Mouse (Mus musculus) neural tube, embryonic 13.5 days (tissue): Measurements from ENCODE around the gene Nfam1. TPM values are rescaled to one million over a fixed set of nuclear protein-coding genes. Genes with fewer than 3 reads are reported as not detected.

Source experiments
- ATAC-seq: fragments of 200-750 bp; cut with Nextera tagmentation; 2 replicates; pipeline ENCODE4 v1.8.0; 2017; ENCODE audit warnings: low read depth, mild to moderate bottlenecking, moderate TSS enrichment, moderate library complexity
- H3K27ac ChIP-seq: fragments of 300-500 bp; sonication (generic); replicated peaks from 2 replicates; pipeline ENCODE4 v1.5.1; 2015; ENCODE audit warnings: moderate library complexity, mild to moderate bottlenecking, inconsistent platforms
- H3K27me3 ChIP-seq: fragments of 300-500 bp; sonication (generic); 2 replicates; pipeline ENCODE4 v1.6.1; 2015; ENCODE audit warnings: mild to moderate bottlenecking, inconsistent platforms
- H3K36me3 ChIP-seq: fragments of 300-500 bp; sonication (generic); 2 replicates; pipeline ENCODE4 v1.6.1; 2015; ENCODE audit warnings: mild to moderate bottlenecking, inconsistent platforms
- H3K4me1 ChIP-seq: fragments of 300-500 bp; sonication (generic); replicated peaks from 2 replicates; pipeline ENCODE4 v1.6.1; 2015; ENCODE audit warnings: inconsistent platforms
- H3K4me2 ChIP-seq: fragments of 300-500 bp; sonication (generic); 2 replicates; pipeline ENCODE4 v1.6.1; 2015; ENCODE audit warnings: inconsistent platforms, mild to moderate bottlenecking, moderate library complexity
- H3K4me3 ChIP-seq: fragments of 300-500 bp; sonication (generic); 2 replicates; pipeline ENCODE4 v1.5.1; 2015; ENCODE audit warnings: mild to moderate bottlenecking, inconsistent platforms
- H3K9ac ChIP-seq: fragments of 300-500 bp; sonication (generic); 2 replicates; pipeline ENCODE4 v1.6.1; 2015; ENCODE audit warnings: moderate library complexity, mild to moderate bottlenecking, inconsistent platforms
- H3K9me3 ChIP-seq: fragments of 300-500 bp; sonication (generic); 2 replicates; pipeline ENCODE4 v1.6.1; 2016; ENCODE audit warnings: inconsistent platforms
- WGBS: fragments of 180-500 bp; shearing (Covaris S2); methylation state at CpG from one replicate; pipeline ENCODE4 v1.1.7; 2015; 5-methylcytosine and 5-hydroxymethylcytosine counted together
- polyA plus RNA-seq: library from polyadenylated mRNA; unstranded; fragments of >200 nt; fragmentation: Nextera tagmentation; extraction: Ambion mirVana; gene quantifications from 2 replicates; pipeline ENCODE4 v1.2.1, GENCODE M21; 2015

The Nfam1 gene
- polyA plus RNA-seq, 1 experiment from 2014 or later, result 2.6 TPM

GRCm38 (mm10) chr15:82987732-82988112, 45.4 kb downstream of the Nfam1 start, which contains the start of gene Tcf20:
Tcf20 (minus strand) TSS chr15:82987872.
- H3K4me3 ChIP-seq, result peak within 1 kb of the TSS; percentile 50
- peaks cover 67% of the 10 kb centered on the region for H3K27me3 ChIP-seq
- ATAC-seq, result peak; percentile 75
- no peaks in the 10 kb centered on the region for H3K36me3 ChIP-seq
- no peaks in the 10 kb centered on the region for H3K9me3 ChIP-seq
- H3K9ac ChIP-seq, result peak within 1 kb of the TSS; percentile 71
- WGBS, result under 1% methylated on average over 20 of the region's 20 CpGs
- H3K27ac ChIP-seq, result peak within 1 kb of the TSS; percentile 69
- H3K4me2 ChIP-seq, result peak within 1 kb of the TSS; percentile 84
- H3K4me1 ChIP-seq, result peaks cover 92% of the 10 kb centered on the region

- Histone ChIP-seq H3K27me3 (peaks cover 64% of the 10 kb centered on the region), H3K27ac (peak overlapping the region; percentile 69; the same call in 1 of the 2 replicates), H3K36me3 (no peaks in the 10 kb centered on the region), H3K4me3 (peak overlapping the region; percentile 50), H3K4me1 (peaks cover 92% of the 10 kb centered on the region), H3K9me3 (no peaks in the 10 kb centered on the region), H3K9ac (peak overlapping the region; percentile 71), H3K4me2 (peak overlapping the region; percentile 84)
- under 1% methylated on average over 38 of the region's 38 CpGs for WGBS
- ATAC-seq, result no peak
These were observed 45.9 kb downstream of the Nfam1 start for GRCm38 (mm10) chr15:82987014-82987731.

- 43% methylated on average over 7 of the region's 7 CpGs for WGBS
- no peaks in the 10 kb centered on the region for H3K36me3 ChIP-seq
- H3K27me3 ChIP-seq, result peaks cover 65% of the 10 kb centered on the region
- H3K4me2 ChIP-seq, result peak overlapping the region; percentile 84
- H3K27ac ChIP-seq, result 0 out of 2 replicates have a peak overlapping the region, but pooled peaks have one; percentile 4
- H3K4me1 ChIP-seq, result peaks cover 88% of the 10 kb centered on the region
- no peak for ATAC-seq
- H3K9ac ChIP-seq, result peak overlapping the region; percentile 10; the same call in 1 of the 2 replicates
- no peak overlapping the region for H3K4me3 ChIP-seq
- 0 out of 2 replicates have a peak, but pooled peaks cover 4% of the 10 kb centered on the region for H3K9me3 ChIP-seq
These were observed 48.5 kb downstream of the Nfam1 start for GRCm38 (mm10) chr15:82984574-82984973.

- H3K9me3 ChIP-seq, result 0 out of 2 replicates have a peak, but pooled peaks cover 4% of the 10 kb centered on the region
- peak overlapping the region; percentile 66; the same call in 1 of the 2 replicates for H3K9ac ChIP-seq
- no peaks in the 10 kb centered on the region for H3K36me3 ChIP-seq
- H3K4me1 ChIP-seq, result peaks cover 83% of the 10 kb centered on the region
- peak overlapping the region; percentile 81 for H3K27ac ChIP-seq
- WGBS, result 12% methylated on average over 4 of the region's 4 CpGs
- ATAC-seq, result no peak; the same call in 1 of the 2 replicates
- H3K4me2 ChIP-seq, result peak overlapping the region; percentile 84
- peaks cover 69% of the 10 kb centered on the region for H3K27me3 ChIP-seq
- no peak overlapping the region for H3K4me3 ChIP-seq
These were observed 49.0 kb downstream of the Nfam1 start for GRCm38 (mm10) chr15:82984097-82984496.

GRCm38 (mm10) chr15:82983416-82984026, 49.6 kb downstream of the Nfam1 start:
- H3K9me3 ChIP-seq, result 0 out of 2 replicates have a peak, but pooled peaks cover 4% of the 10 kb centered on the region
- H3K4me1 ChIP-seq, result peaks cover 77% of the 10 kb centered on the region
- peak overlapping the region; percentile 66 for H3K9ac ChIP-seq
- peak overlapping the region; percentile 81 for H3K27ac ChIP-seq
- peak; percentile 70 for ATAC-seq
- H3K36me3 ChIP-seq, result no peaks in the 10 kb centered on the region
- peaks cover 72% of the 10 kb centered on the region for H3K27me3 ChIP-seq
- H3K4me2 ChIP-seq, result peak overlapping the region; percentile 84
- 5% methylated on average over 9 of the region's 9 CpGs for WGBS
- H3K4me3 ChIP-seq, result peak overlapping the region; percentile 20

GRCm38 (mm10) chr15:82982724-82983415, 50.2 kb downstream of the Nfam1 start:
- H3K27ac ChIP-seq, result peak overlapping the region; percentile 81
- H3K4me2 ChIP-seq, result peak overlapping the region; percentile 84
- H3K27me3 ChIP-seq, result peaks cover 71% of the 10 kb centered on the region
- H3K9ac ChIP-seq, result peak overlapping the region; percentile 66
- ATAC-seq, result no peak
- no peaks in the 10 kb centered on the region for H3K36me3 ChIP-seq
- WGBS, result 4% methylated on average over 18 of the region's 18 CpGs
- H3K4me1 ChIP-seq, result peaks cover 71% of the 10 kb centered on the region
- peak overlapping the region; percentile 20 for H3K4me3 ChIP-seq
- 0 out of 2 replicates have a peak, but pooled peaks cover 4% of the 10 kb centered on the region for H3K9me3 ChIP-seq

GRCm38 (mm10) chr15:82981676-82982520, 51.2 kb downstream of the Nfam1 start:
- H3K4me3 ChIP-seq, result 0 out of 2 replicates have a peak overlapping the region, but pooled peaks have one; percentile 20
- peak overlapping the region; percentile 81 for H3K27ac ChIP-seq
- WGBS, result 29% methylated on average over 15 of the region's 15 CpGs
- no peaks in the 10 kb centered on the region for H3K36me3 ChIP-seq
- H3K4me1 ChIP-seq, result peaks cover 66% of the 10 kb centered on the region
- H3K9me3 ChIP-seq, result 0 out of 2 replicates have a peak, but pooled peaks cover 4% of the 10 kb centered on the region
- H3K4me2 ChIP-seq, result peak overlapping the region; percentile 84
- H3K9ac ChIP-seq, result peak overlapping the region; percentile 66
- peaks cover 77% of the 10 kb centered on the region for H3K27me3 ChIP-seq
- no peak for ATAC-seq

GRCm38 (mm10) chr15:82979531-82979930, 53.6 kb downstream of the Nfam1 start:
- 0 out of 2 replicates have a peak, but pooled peaks cover 4% of the 10 kb centered on the region for H3K9me3 ChIP-seq
- peaks cover 76% of the 10 kb centered on the region for H3K27me3 ChIP-seq
- H3K4me2 ChIP-seq, result no peak overlapping the region
- ATAC-seq, result no peak
- 100% methylated on average over 1 of the region's 1 CpGs for WGBS
- H3K36me3 ChIP-seq, result no peaks in the 10 kb centered on the region
- H3K27ac ChIP-seq, result no peak overlapping the region
- no peak overlapping the region for H3K4me3 ChIP-seq
- H3K4me1 ChIP-seq, result peaks cover 57% of the 10 kb centered on the region
- H3K9ac ChIP-seq, result no peak overlapping the region

GRCm38 (mm10) chr15:82974471-82974870, 58.6 kb downstream of the Nfam1 start:
- no peak for ATAC-seq
- peaks cover 83% of the 10 kb centered on the region for H3K27me3 ChIP-seq
- no peak overlapping the region for H3K4me2 ChIP-seq
- no peaks in the 10 kb centered on the region for H3K36me3 ChIP-seq
- WGBS, result 82% methylated on average over 1 of the region's 1 CpGs
- no peak overlapping the region for H3K4me3 ChIP-seq
- H3K9ac ChIP-seq, result no peak overlapping the region
- H3K27ac ChIP-seq, result no peak overlapping the region
- no peaks in the 10 kb centered on the region for H3K9me3 ChIP-seq
- peaks cover 26% of the 10 kb centered on the region for H3K4me1 ChIP-seq

GRCm38 (mm10) chr15:82969206-82969721, 63.8 kb downstream of the Nfam1 start:
- peak overlapping the region; percentile 82 for H3K27ac ChIP-seq
- WGBS, result 18% methylated on average over 6 of the region's 6 CpGs
- H3K27me3 ChIP-seq, result peaks cover 72% of the 10 kb centered on the region
- peak overlapping the region; percentile 49; the same call in 1 of the 2 replicates for H3K4me2 ChIP-seq
- H3K36me3 ChIP-seq, result no peaks in the 10 kb centered on the region
- H3K4me3 ChIP-seq, result no peak overlapping the region
- peak overlapping the region; percentile 56 for H3K9ac ChIP-seq
- peaks cover 51% of the 10 kb centered on the region for H3K4me1 ChIP-seq
- H3K9me3 ChIP-seq, result no peaks in the 10 kb centered on the region
- peak; percentile 0; the same call in 1 of the 2 replicates for ATAC-seq

- H3K4me1 ChIP-seq, result peaks cover 55% of the 10 kb centered on the region
- no peaks in the 10 kb centered on the region for H3K9me3 ChIP-seq
- under 1% methylated on average over 22 of the region's 22 CpGs for WGBS
- peak overlapping the region; percentile 82 for H3K27ac ChIP-seq
- peak overlapping the region; percentile 49 for H3K4me2 ChIP-seq
- H3K9ac ChIP-seq, result peak overlapping the region; percentile 56
- ATAC-seq, result peak; percentile 79
- peak overlapping the region; percentile 6; the same call in 1 of the 2 replicates for H3K4me3 ChIP-seq
- H3K36me3 ChIP-seq, result no peaks in the 10 kb centered on the region
- peaks cover 67% of the 10 kb centered on the region for H3K27me3 ChIP-seq
These were observed 64.7 kb downstream of the Nfam1 start for GRCm38 (mm10) chr15:82968449-82968848.
